Mouse (Mus musculus) kidney, embryonic 14.5 days (tissue): Measurements from ENCODE around the gene Ndufa7. TPM values are rescaled to one million over a fixed set of nuclear protein-coding genes. Genes with fewer than 3 reads are reported as not detected.

ENCODE experiments used
- ATAC-seq: fragments of 200-750 bp; cut with Nextera tagmentation; 2 replicates; pipeline ENCODE4 v1.8.0; 2017; ENCODE audit warnings: moderate number of reproducible peaks, mild to moderate bottlenecking, moderate TSS enrichment, moderate library complexity; ENCODE audit not compliant: low FRiP score, low TSS enrichment
- H3K27ac ChIP-seq: fragments of 300-500 bp; sonication (generic); 2 replicates; pipeline ENCODE4 v1.5.1; 2014; ENCODE audit warnings: low read depth, mild to moderate bottlenecking, low read length, moderate library complexity, mixed read lengths
- H3K27me3 ChIP-seq: fragments of 300-500 bp; sonication (generic); 2 replicates; pipeline ENCODE4 v1.6.1; 2014; ENCODE audit warnings: mild to moderate bottlenecking, low read length; ENCODE audit not compliant: control insufficient read depth, insufficient read depth
- H3K36me3 ChIP-seq: fragments of 300-500 bp; sonication (generic); 2 replicates; pipeline ENCODE4 v1.6.1; 2014; ENCODE audit warnings: low read length, mixed read lengths; ENCODE audit not compliant: control insufficient read depth, insufficient read depth
- H3K4me1 ChIP-seq: fragments of 300-500 bp; sonication (generic); 2 replicates; pipeline ENCODE4 v1.6.1; 2014; ENCODE audit warnings: low read length, mixed read lengths; ENCODE audit not compliant: control insufficient read depth, insufficient read depth
- H3K4me2 ChIP-seq: fragments of 300-500 bp; sonication (generic); replicated peaks from 2 replicates; pipeline ENCODE4 v1.6.1; 2014; ENCODE audit warnings: low read depth, mild to moderate bottlenecking, low read length
- H3K4me3 ChIP-seq: fragments of 300-500 bp; sonication (generic); 2 replicates; pipeline ENCODE4 v1.5.1; 2014; ENCODE audit warnings: mild to moderate bottlenecking, low read length
- H3K9ac ChIP-seq: fragments of 300-500 bp; sonication (generic); 2 replicates; pipeline ENCODE4 v1.6.1; 2014; ENCODE audit warnings: low read depth, mild to moderate bottlenecking, low read length, moderate library complexity
- H3K9me3 ChIP-seq: fragments of 300-500 bp; sonication (generic); 2 replicates; pipeline ENCODE4 v1.6.1; 2016; ENCODE audit warnings: low read length; ENCODE audit not compliant: control insufficient read depth
- WGBS: fragments of 180-500 bp; shearing (Covaris S2); extraction: QIAGEN DNeasy Blood & Tissue Kit; methylation state at CpG from one replicate; pipeline ENCODE4 v1.1.7; 2014; 5-methylcytosine and 5-hydroxymethylcytosine counted together
- polyA plus RNA-seq: library from polyadenylated mRNA; unstranded; fragments of >200 nt; fragmentation: Nextera tagmentation; extraction: Ambion mirVana; gene quantifications from 2 replicates; pipeline ENCODE4 v1.2.1, GENCODE M21; 2014

The Ndufa7 gene
- polyA plus RNA-seq, 1 experiment from 2014 or later: 504 TPM

DNA sequence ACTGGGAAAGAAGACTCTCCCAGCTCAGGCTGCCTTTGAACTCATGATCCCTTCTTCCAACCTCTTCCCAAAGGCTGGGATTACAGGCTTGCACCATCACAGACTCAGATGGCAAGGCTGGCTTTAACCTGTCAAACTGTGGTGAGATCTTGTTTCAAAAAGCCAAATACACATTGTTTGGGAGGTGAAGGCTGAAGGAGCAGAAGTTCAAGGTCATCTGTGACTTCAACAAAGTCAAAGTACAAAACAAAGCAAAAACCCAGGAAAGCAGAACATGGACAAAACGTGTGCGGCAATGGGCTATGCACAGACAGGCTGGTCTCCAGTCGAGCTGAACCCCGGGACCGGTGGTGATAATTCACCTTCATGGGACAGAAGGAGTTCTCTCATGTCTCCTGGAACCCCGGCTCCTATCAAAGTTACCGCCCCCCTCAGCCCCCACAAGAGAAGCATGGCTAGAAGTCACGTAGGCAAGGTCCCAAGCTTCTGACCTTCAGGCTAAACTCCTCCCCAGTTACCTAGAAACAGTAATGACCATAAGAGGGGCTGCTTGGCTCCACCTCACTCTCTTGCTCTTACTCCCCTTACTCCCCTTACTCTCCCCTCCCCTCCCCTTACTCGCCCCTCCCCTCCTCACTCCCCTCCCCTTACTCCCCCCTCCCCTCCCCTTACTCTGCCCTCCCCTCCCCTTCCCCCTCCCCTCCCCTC, 17.0 kb upstream of the Ndufa7 start:
- H3K4me2 ChIP-seq: no peak overlapping the region
- no peak overlapping the region for H3K27ac ChIP-seq
- H3K4me3 ChIP-seq: no peak overlapping the region
- H3K4me1 ChIP-seq: peaks cover 2% of the 10 kb centered on the region; the same call in 1 of the 2 replicates
- no peak for ATAC-seq
- no peaks in the 10 kb centered on the region for H3K36me3 ChIP-seq
- H3K9ac ChIP-seq: no peak overlapping the region
- H3K27me3 ChIP-seq: no peaks in the 10 kb centered on the region
- H3K9me3 ChIP-seq: no peaks in the 10 kb centered on the region
- 23% methylated on average over 8 of the region's 9 CpGs for WGBS

DNA sequence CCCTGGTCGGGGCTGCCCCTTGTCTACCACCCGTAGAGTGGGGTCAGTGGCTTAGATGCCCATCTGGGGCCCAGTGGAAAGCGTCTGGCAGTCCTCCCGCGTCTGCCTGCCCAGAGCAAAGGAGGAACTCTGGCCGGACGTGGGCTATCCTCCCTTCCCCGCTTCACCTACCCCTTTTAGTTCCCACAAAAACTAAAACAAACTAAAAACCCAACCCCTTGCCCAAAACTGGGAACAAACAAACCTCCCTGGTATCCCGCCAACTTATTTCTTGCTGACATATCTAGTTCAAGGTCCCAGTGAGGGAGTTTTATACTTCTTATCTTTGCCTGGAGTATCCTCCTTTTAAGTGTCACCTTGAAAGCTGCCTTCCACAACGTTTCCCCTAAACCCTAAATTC, 16.2 kb upstream of the Ndufa7 start:
- Histone ChIP-seq H3K27me3 (no peaks in the 10 kb centered on the region), H3K27ac (no peak overlapping the region), H3K4me2 (no peak overlapping the region), H3K4me3 (no peak overlapping the region), H3K4me1 (peaks cover 11% of the 10 kb centered on the region), H3K9ac (no peak overlapping the region), H3K36me3 (no peaks in the 10 kb centered on the region), H3K9me3 (no peaks in the 10 kb centered on the region)
- no peak for ATAC-seq
- 34% methylated on average over 10 of the region's 10 CpGs for WGBS

DNA sequence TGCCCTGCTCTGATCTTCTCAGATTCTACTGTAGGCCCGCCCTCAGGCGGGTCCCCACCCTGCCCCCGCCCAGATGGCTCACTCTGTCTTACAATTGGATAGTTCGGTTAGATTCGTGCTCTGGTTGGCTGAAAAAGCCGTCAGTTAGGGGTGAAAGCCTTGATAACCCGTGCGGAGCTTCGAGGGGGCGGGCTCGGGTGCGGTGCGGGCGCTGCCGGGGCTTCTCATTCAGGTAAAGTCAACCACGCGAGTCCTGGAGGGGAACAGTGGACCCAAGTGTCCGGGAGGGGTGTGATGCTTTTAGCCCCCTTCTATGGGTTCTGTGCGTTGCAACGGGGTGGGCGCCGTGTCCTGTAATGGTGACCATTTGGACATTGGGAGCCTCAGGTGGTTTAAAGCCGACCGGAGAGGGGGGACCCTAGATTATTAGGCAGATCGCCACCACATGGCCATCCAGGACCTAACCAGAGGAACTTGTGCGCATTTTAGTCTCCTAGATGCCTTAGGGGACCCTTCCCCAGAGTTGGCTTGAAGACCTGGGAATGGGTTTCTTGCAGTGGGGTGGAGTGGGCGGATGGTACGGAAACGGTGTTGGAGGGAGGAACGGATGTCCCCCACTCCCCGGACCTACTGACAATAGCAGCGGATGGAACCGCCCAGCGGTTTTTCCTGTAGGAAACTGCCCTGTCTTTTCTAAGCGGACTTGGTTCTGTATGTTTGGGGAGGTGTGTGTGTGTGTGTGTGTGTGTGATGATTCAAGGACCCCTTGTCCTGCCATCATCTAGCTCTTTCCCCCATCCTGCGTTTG, 13.8 kb upstream of the Ndufa7 start, which contains the start of gene Kank3:
Gene Kank3 (plus strand): TSS at position 186 of the 808 bp plus-strand sequence.
- Histone ChIP-seq H3K27ac (peak within 1 kb of the TSS; percentile 71; the same call in 1 of the 2 replicates), H3K36me3 (no peaks in the 10 kb centered on the region), H3K4me2 (peak within 1 kb of the TSS; percentile 89), H3K9ac (peak within 1 kb of the TSS; percentile 65), H3K4me1 (peaks cover 12% of the 10 kb centered on the region), H3K27me3 (no peaks in the 10 kb centered on the region), H3K9me3 (no peaks in the 10 kb centered on the region), H3K4me3 (peak within 1 kb of the TSS; percentile 58)
- WGBS: under 1% methylated on average over 36 of the region's 36 CpGs
- ATAC-seq: peak; percentile 97

DNA sequence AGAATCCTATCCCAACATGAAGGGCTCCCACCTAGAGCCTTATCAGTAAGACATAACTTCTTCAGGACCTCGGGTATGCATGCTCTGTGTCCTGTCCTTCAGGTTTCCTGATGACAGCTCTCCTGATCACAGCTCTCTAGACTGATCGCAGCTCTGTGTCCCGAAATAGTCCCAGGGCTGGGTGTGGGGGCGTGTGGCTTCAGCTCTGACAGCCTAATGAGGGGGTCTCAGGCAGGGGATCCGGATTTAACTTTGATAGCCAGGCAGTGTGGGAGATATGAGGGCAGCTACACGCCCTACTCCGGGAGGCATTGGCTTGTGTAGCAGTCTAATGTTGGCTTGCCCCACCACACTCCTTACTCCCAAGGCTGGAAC, 13.2 kb upstream of the Ndufa7 start:
- ATAC-seq: no peak
- Histone ChIP-seq H3K9ac (peak overlapping the region; percentile 65; the same call in 1 of the 2 replicates), H3K4me3 (peak overlapping the region; percentile 58), H3K4me1 (peaks cover 12% of the 10 kb centered on the region), H3K4me2 (peak overlapping the region; percentile 89), H3K27me3 (no peaks in the 10 kb centered on the region), H3K27ac (peak overlapping the region; percentile 71; the same call in 1 of the 2 replicates), H3K36me3 (no peaks in the 10 kb centered on the region), H3K9me3 (no peaks in the 10 kb centered on the region)
- 13% methylated on average over 7 of the region's 7 CpGs for WGBS

DNA sequence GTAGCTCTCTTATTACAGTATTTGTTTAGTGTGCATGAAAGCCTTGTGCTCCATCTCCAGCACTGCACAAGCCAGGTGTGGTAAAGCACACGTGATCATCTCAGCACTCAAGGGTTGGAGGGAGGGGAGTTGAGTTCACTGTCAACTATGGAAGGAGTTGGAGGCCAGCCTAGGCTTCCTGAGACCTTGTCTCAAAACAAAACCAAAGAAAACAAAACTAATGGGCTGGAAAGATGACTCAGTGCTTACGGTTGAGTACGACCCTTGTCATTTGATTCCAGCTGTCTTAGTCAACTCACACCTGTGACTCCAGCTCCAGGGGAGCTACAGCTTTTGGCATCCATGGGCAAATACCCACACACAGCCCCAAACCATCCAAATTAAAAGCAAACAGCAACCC, 11.9 kb upstream of the Ndufa7 start:
- no peak overlapping the region for H3K9ac ChIP-seq
- H3K27ac ChIP-seq: no peak overlapping the region; the same call in 1 of the 2 replicates
- H3K36me3 ChIP-seq: no peaks in the 10 kb centered on the region
- WGBS: 11% methylated on average over 3 of the region's 3 CpGs
- ATAC-seq: no peak
- H3K27me3 ChIP-seq: no peaks in the 10 kb centered on the region
- no peaks in the 10 kb centered on the region for H3K9me3 ChIP-seq
- peak overlapping the region; percentile 0; the same call in 1 of the 2 replicates for H3K4me2 ChIP-seq
- H3K4me1 ChIP-seq: peaks cover 16% of the 10 kb centered on the region
- no peak overlapping the region for H3K4me3 ChIP-seq

DNA sequence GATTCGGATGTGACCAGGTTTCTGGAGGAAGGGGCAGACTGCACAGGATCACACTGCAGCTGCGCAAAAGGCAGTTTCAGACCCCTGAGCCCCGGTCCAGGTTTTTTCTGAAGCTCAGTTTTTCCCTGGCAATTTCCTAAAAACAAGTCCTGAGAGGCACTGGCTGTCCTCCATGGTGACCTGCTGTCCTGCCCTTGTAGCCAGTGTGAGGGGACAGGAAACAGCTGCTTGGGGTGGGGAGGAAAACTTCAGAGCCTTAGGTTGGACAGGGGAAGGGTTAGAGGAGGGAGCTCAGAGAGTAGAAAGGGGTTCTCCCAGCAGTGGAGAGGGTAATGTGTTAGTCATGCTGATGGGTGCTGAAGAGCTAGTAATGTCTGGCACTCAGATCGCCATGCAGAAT, 11.4 kb upstream of the Ndufa7 start:
- Histone ChIP-seq H3K4me2 (peak overlapping the region; percentile 0; the same call in 1 of the 2 replicates), H3K9me3 (no peaks in the 10 kb centered on the region), H3K9ac (no peak overlapping the region), H3K4me3 (no peak overlapping the region), H3K36me3 (no peaks in the 10 kb centered on the region), H3K4me1 (peaks cover 19% of the 10 kb centered on the region), H3K27me3 (no peaks in the 10 kb centered on the region), H3K27ac (no peak overlapping the region; the same call in 1 of the 2 replicates)
- no peak for ATAC-seq
- 38% methylated on average over 4 of the region's 4 CpGs for WGBS

DNA sequence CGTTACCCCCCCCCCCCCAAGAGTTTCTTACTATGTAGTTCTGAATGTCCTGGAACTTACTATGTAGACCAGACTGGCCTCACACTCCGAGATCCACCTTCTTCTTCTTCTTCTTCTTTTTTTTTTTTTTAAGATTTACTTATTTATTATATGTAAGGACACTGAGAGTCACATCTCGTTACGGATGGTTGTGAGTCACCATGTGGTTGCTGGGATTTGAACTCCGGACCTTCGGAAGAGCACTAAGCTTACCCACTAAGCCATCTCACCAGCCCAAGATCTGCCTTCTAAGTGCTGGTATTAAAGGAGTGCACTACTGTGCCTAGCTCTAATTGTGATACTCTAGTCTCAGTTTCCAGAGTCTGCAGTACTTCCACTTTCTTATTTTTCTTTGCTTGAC, 9.0 kb upstream of the Ndufa7 start:
- peaks cover 26% of the 10 kb centered on the region for H3K4me1 ChIP-seq
- H3K4me3 ChIP-seq: no peak overlapping the region
- no peaks in the 10 kb centered on the region for H3K27me3 ChIP-seq
- peaks cover 18% of the 10 kb centered on the region for H3K36me3 ChIP-seq
- ATAC-seq: no peak
- no peak overlapping the region for H3K27ac ChIP-seq
- H3K4me2 ChIP-seq: no peak overlapping the region
- no peak overlapping the region for H3K9ac ChIP-seq
- H3K9me3 ChIP-seq: no peaks in the 10 kb centered on the region
- 87% methylated on average over 6 of the region's 6 CpGs for WGBS

DNA sequence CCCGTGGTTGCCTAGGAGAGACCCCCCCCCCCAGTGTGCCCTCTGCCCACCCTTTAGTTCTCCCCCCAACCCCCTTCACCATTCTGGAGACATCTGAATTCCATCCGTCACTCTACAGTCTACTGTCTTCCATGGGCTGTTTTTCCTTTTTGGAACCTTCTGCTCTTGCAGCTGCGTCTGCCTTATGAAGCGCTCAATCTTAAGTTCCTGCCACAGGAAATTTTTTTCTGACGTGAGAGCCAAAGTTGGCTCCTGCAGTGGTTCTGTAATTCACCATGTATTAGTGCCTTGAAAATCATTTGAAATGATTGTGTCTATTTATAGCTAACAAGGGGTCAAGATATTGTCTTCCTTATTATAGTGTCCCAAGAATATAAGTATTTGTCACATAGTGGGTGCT, 7.8 kb upstream of the Ndufa7 start:
- ATAC-seq: no peak
- WGBS: 58% methylated on average over 5 of the region's 5 CpGs
- no peaks in the 10 kb centered on the region for H3K9me3 ChIP-seq
- no peak overlapping the region; the same call in 1 of the 2 replicates for H3K9ac ChIP-seq
- H3K4me3 ChIP-seq: peak overlapping the region; percentile 58
- no peaks in the 10 kb centered on the region for H3K27me3 ChIP-seq
- H3K4me1 ChIP-seq: peaks cover 30% of the 10 kb centered on the region
- peak overlapping the region; percentile 89 for H3K27ac ChIP-seq
- peaks cover 30% of the 10 kb centered on the region for H3K36me3 ChIP-seq
- H3K4me2 ChIP-seq: peak overlapping the region; percentile 80
